Mouse (Mus musculus) liver, adult 10 weeks (tissue): Measurements from ENCODE around the gene Olfr6. TPM values are rescaled to one million over a fixed set of nuclear protein-coding genes. Genes with fewer than 3 reads are reported as not detected.

Experiments used
- polyA plus RNA-seq: library from polyadenylated mRNA; stranded (reverse); fragments of 350-450 nt; fragmentation: Illumina TruSeq; extraction: RNeasy Lipid Tissue Mini Kit (QIAGEN cat#74804); gene quantifications from one replicate; pipeline ENCODE4 v1.2.3, GENCODE M21; 2014; ENCODE audit warnings: low read depth, low replicate concordance

Gene Olfr6
- not detected for polyA plus RNA-seq

GRCm38 (mm10) chr7:106963837-106964236 lies at the start of gene Olfr6:
Gene Olfr6, minus strand, starts transcription at chr7:106963937.

GRCm38 (mm10) chr7:107005972-107006371 lies 42.2 kb upstream of the Olfr6 start, which contains the start of gene Olfr2:
Gene Olfr2, minus strand, starts transcription at chr7:107006072.

GRCm38 (mm10) chr7:106975353-106975752 lies 11.6 kb upstream of the Olfr6 start, which contains the start of gene Olfr711:
Gene Olfr711, minus strand, starts transcription at chr7:106975453.

GRCm38 (mm10) chr7:106948212-106948611 lies 15.5 kb downstream of the Olfr6 start, which contains the start of gene Olfr710:
Gene Olfr710, minus strand, starts transcription at chr7:106948312.

GRCm38 (mm10) chr7:106932119-106932518 lies 31.6 kb downstream of the Olfr6 start, which contains the start of gene Olfr709-ps1:
Gene Olfr709-ps1, minus strand, starts transcription at chr7:106932219.

GRCm38 (mm10) chr7:106907676-106908075 lies 56.1 kb downstream of the Olfr6 start, which contains the start of gene Olfr1532-ps1:
Gene Olfr1532-ps1, plus strand, starts transcription at chr7:106908001.

Other genes starting within 250 kb of the Olfr6 start
- not detected for gene Olfr695, start 247.5 kb downstream of the Olfr6 start, polyA plus RNA-seq
- gene Olfr697, start 221.5 kb downstream of the Olfr6 start, polyA plus RNA-seq = not detected
- not detected for gene Olfr698, start 208.5 kb downstream of the Olfr6 start, polyA plus RNA-seq
- gene Olfr699, start 170.7 kb downstream of the Olfr6 start, polyA plus RNA-seq = not detected
- not detected for gene Olfr700, start 155.1 kb downstream of the Olfr6 start, polyA plus RNA-seq
- gene Olfr701, start 149.8 kb downstream of the Olfr6 start, polyA plus RNA-seq = not detected
- not detected for gene Olfr702, start 130.0 kb downstream of the Olfr6 start, polyA plus RNA-seq
- not detected for gene Olfr703, start 120.6 kb downstream of the Olfr6 start, polyA plus RNA-seq
- not detected for gene Olfr704, start 100.8 kb downstream of the Olfr6 start, polyA plus RNA-seq
- not detected for gene Olfr705, start 87.0 kb downstream of the Olfr6 start, polyA plus RNA-seq
- gene Olfr706, start 75.8 kb downstream of the Olfr6 start, polyA plus RNA-seq = not detected
- not detected for gene Olfr707, start 62.7 kb downstream of the Olfr6 start, polyA plus RNA-seq
- gene Olfr1532-ps1, start 55.9 kb downstream of the Olfr6 start, polyA plus RNA-seq = not detected
- gene Olfr709-ps1, start 31.7 kb downstream of the Olfr6 start, polyA plus RNA-seq = not detected
- not detected for gene Olfr710, start 15.6 kb downstream of the Olfr6 start, polyA plus RNA-seq
- gene Olfr711, start 11.5 kb upstream of the Olfr6 start, polyA plus RNA-seq = not detected
- gene Olfr2, start 42.1 kb upstream of the Olfr6 start, polyA plus RNA-seq = not detected
- gene Olfr713, start 67.2 kb upstream of the Olfr6 start, polyA plus RNA-seq = not detected
- gene Olfr714, start 107.0 kb upstream of the Olfr6 start, polyA plus RNA-seq = not detected
- not detected for gene Olfr17, start 129.3 kb upstream of the Olfr6 start, polyA plus RNA-seq
- not detected for gene Olfr715b, start 146.4 kb upstream of the Olfr6 start, polyA plus RNA-seq
- not detected for gene Olfr715, start 167.1 kb upstream of the Olfr6 start, polyA plus RNA-seq
- gene Olfr716, start 174.4 kb upstream of the Olfr6 start, polyA plus RNA-seq = not detected
- gene Nlrp14, start 203.1 kb upstream of the Olfr6 start, polyA plus RNA-seq = not detected
- not detected for gene Rbmxl2, start 245.5 kb upstream of the Olfr6 start, polyA plus RNA-seq